In genomic region chr19:59738541-59738940, GRCm38 (mm10) we compare ENCODE assay signal across 31 mouse cellular contexts.
DNase-seq lines count a peak whose midpoint lies in the region; ATAC-seq and TF ChIP-seq lines count a peak whose summit lies in the region.
"Had no signal": no experiment of that assay in that cellular context is flagged by ENCODE, and none has a peak within 500 bp of the region (broad histone marks: within the 10 kb centered on the region; RNA-seq: fewer than 3 reads in every experiment).

No protein-coding gene starts in this region.

- peak; percentile 5 for DNase-seq in heart, postnatal 10 days
- DNase-seq in heart, embryonic 10.5 days (ENCODE audit: low spot score) = no peak
- peak; percentile 8 to 47 for DNase-seq in kidney, postnatal 25 days
- DNase-seq in kidney, adult 8-10 months = no peak
- DNase-seq in brain, adult 2 months (ENCODE audit: low read depth, low spot score) = peak; percentile 5
- peak; percentile 77 for DNase-seq in limb, embryonic 14.5 days (ENCODE audit: low spot score)
- DNase-seq in adrenal gland, postnatal 14 days = no peak
- DNase-seq: adrenal gland, postnatal 36 days; cerebellum, adult 8-10 months; cerebellum, postnatal 25 days; gastrocnemius, postnatal 25 days; heart, adult 18-20 months; layer of hippocampus, adult 9-11 months; liver, embryonic 13.5 days; lung, adult 2 months; lung, postnatal 14 days; midbrain, embryonic 14.5 days; retina, postnatal 1 day; right cerebral cortex, postnatal 14 days; spleen, adult 18-20 months; thymus, adult 18-20 months; thymus, postnatal 36 days had no signal

- H3K27ac ChIP-seq in heart, embryonic 10.5 days = no peak overlapping the region
- H3K27ac ChIP-seq in limb, embryonic 14.5 days (replicated peaks; ENCODE audit: low read depth, low read length) = no peak overlapping the region
- no peak overlapping the region for H3K27ac ChIP-seq in forebrain, embryonic 13.5 days
- H3K27ac ChIP-seq: embryonic facial prominence, embryonic 12.5 days; heart, embryonic 13.5 days; hindbrain, embryonic 12.5 days; hindbrain, postnatal 0 days; intestine, embryonic 15.5 days; kidney, embryonic 15.5 days; limb, embryonic 12.5 days; liver, embryonic 13.5 days had no signal

- intact Hi-C loops in heart, postnatal 10 days (cut with DNase I) = no loop called here

- no peak overlapping the region for H3K9ac ChIP-seq in limb, embryonic 14.5 days (ENCODE audit: low read depth, low read length, severe bottlenecking)
- no peak overlapping the region for H3K9ac ChIP-seq in forebrain, embryonic 13.5 days
- H3K9ac ChIP-seq: embryonic facial prominence, embryonic 12.5 days; heart, embryonic 13.5 days; hindbrain, embryonic 12.5 days; intestine, embryonic 15.5 days; kidney, embryonic 15.5 days; limb, embryonic 12.5 days; liver, embryonic 13.5 days had no signal

- H3K4me1 ChIP-seq in heart, embryonic 10.5 days = no peaks in the 10 kb centered on the region
- H3K4me1 ChIP-seq in limb, embryonic 14.5 days (ENCODE audit: control insufficient read depth, insufficient read depth, low read length) = peaks cover 7% of the 10 kb centered on the region
- no peaks in the 10 kb centered on the region for H3K4me1 ChIP-seq in forebrain, embryonic 13.5 days
- H3K4me1 ChIP-seq: embryonic facial prominence, embryonic 12.5 days; heart, embryonic 13.5 days; hindbrain, embryonic 12.5 days; intestine, embryonic 15.5 days; kidney, embryonic 15.5 days; liver, embryonic 13.5 days had no signal

- 0 out of 2 replicates have a peak, but pooled peaks have one; percentile 47 for ATAC-seq in limb, embryonic 14.5 days (ENCODE audit: low FRiP score, low read depth)
- ATAC-seq in forebrain, embryonic 13.5 days = no peak
- ATAC-seq: forebrain, embryonic 14.5 days; hindbrain, postnatal 0 days; intestine, embryonic 15.5 days had no signal

- no peak overlapping the region for H3K4me3 ChIP-seq in heart, embryonic 10.5 days
- no peak overlapping the region for H3K4me3 ChIP-seq in limb, embryonic 14.5 days (replicated peaks; ENCODE audit: low read length)
- H3K4me3 ChIP-seq in forebrain, embryonic 13.5 days = no peak overlapping the region
- H3K4me3 ChIP-seq: embryonic facial prominence, embryonic 12.5 days; heart, embryonic 13.5 days; hindbrain, embryonic 12.5 days; intestine, embryonic 15.5 days; kidney, embryonic 15.5 days; limb, embryonic 12.5 days; liver, embryonic 13.5 days had no signal

- H3K27me3 ChIP-seq in heart, embryonic 10.5 days (ENCODE audit: insufficient read depth, poor library complexity, severe bottlenecking) = no peaks in the 10 kb centered on the region
- H3K27me3 ChIP-seq in limb, embryonic 14.5 days (ENCODE audit: control insufficient read depth, insufficient read depth, low read length) = no peaks in the 10 kb centered on the region
- H3K27me3 ChIP-seq in forebrain, embryonic 13.5 days = no peaks in the 10 kb centered on the region
- H3K27me3 ChIP-seq: embryonic facial prominence, embryonic 12.5 days; hindbrain, embryonic 12.5 days; intestine, embryonic 15.5 days; kidney, embryonic 15.5 days; liver, embryonic 13.5 days had no signal

- TF ChIP-seq POLR2A in limb, embryonic 14.5 days (IDR thresholded peaks at IDR 0.05; ENCODE audit: borderline replicate concordance, extremely low read depth, insufficient read depth, insufficient read length) = no peak

- H3K9me3 ChIP-seq in heart, embryonic 10.5 days = no peaks in the 10 kb centered on the region
- no peaks in the 10 kb centered on the region for H3K9me3 ChIP-seq in limb, embryonic 14.5 days (ENCODE audit: control insufficient read depth, low read length)
- H3K9me3 ChIP-seq in forebrain, embryonic 13.5 days (replicated peaks) = no peaks in the 10 kb centered on the region
- H3K9me3 ChIP-seq: embryonic facial prominence, embryonic 12.5 days; heart, embryonic 13.5 days; hindbrain, embryonic 12.5 days; intestine, embryonic 15.5 days; kidney, embryonic 15.5 days; limb, embryonic 12.5 days; liver, embryonic 13.5 days had no signal

- 75% methylated on average over 8 of the region's 8 CpGs for WGBS in heart, embryonic 10.5 days
- 33% methylated on average over 8 of the region's 8 CpGs for WGBS in limb, embryonic 14.5 days
- WGBS in forebrain, embryonic 13.5 days = 69% methylated on average over 8 of the region's 8 CpGs

- H3K4me2 ChIP-seq in limb, embryonic 14.5 days (replicated peaks; ENCODE audit: low read depth, low read length, severe bottlenecking) = no peak overlapping the region
- H3K4me2 ChIP-seq in forebrain, embryonic 13.5 days = no peak overlapping the region
- H3K4me2 ChIP-seq: embryonic facial prominence, embryonic 12.5 days; heart, embryonic 13.5 days; hindbrain, embryonic 12.5 days; intestine, embryonic 15.5 days; kidney, embryonic 15.5 days; limb, embryonic 12.5 days; liver, embryonic 13.5 days had no signal

- H3K36me3 ChIP-seq in heart, embryonic 10.5 days = no peaks in the 10 kb centered on the region
- H3K36me3 ChIP-seq in limb, embryonic 14.5 days (ENCODE audit: control insufficient read depth, insufficient read depth, low read length) = no peaks in the 10 kb centered on the region
- no peaks in the 10 kb centered on the region for H3K36me3 ChIP-seq in forebrain, embryonic 13.5 days (ENCODE audit: poor library complexity, severe bottlenecking)
- H3K36me3 ChIP-seq: embryonic facial prominence, embryonic 12.5 days; heart, embryonic 13.5 days; hindbrain, embryonic 12.5 days; intestine, embryonic 15.5 days; kidney, embryonic 15.5 days; limb, embryonic 12.5 days; liver, embryonic 13.5 days had no signal

Comparison
In these comparisons a context has a peak if more than half of its experiments do, and no peak if none do; other contexts are left out.
1. DNase-seq: peak in heart, postnatal 10 days (2 of 2), kidney, postnatal 25 days (2 of 2), brain, adult 2 months (single experiment) and limb, embryonic 14.5 days (single experiment); none in heart, embryonic 10.5 days (single experiment), kidney, adult 8-10 months (0 of 2) and adrenal gland, postnatal 14 days (single experiment).